Mouse (Mus musculus) kidney, adult 2 months (tissue): Measurements from ENCODE around the gene Dusp14. TPM values are rescaled to one million over a fixed set of nuclear protein-coding genes. Genes with fewer than 3 reads are reported as not detected.

Source experiments
- DNase-seq: peaks from one replicate; pipeline ENCODE4 v3.0.0; 2021
- H3K27ac ChIP-seq: fragments of 200-500 bp; 2 replicates; pipeline ENCODE4 v1.5.1; 2012; ENCODE audit warnings: low read depth, low read length, control low read depth, inconsistent platforms; ENCODE audit not compliant: insufficient read depth
- H3K27me3 ChIP-seq: fragments of 200-500 bp; replicated peaks from 2 replicates; pipeline ENCODE4 v1.6.1; 2012; ENCODE audit warnings: mild to moderate bottlenecking, moderate library complexity, low read length, inconsistent platforms; ENCODE audit not compliant: control insufficient read depth, insufficient read depth
- H3K36me3 ChIP-seq: fragments of 200-500 bp; 2 replicates; pipeline ENCODE4 v1.6.1; 2012; ENCODE audit warnings: mild to moderate bottlenecking, moderate library complexity, low read length, inconsistent platforms; ENCODE audit not compliant: control insufficient read depth, insufficient read depth
- H3K4me1 ChIP-seq: fragments of 200-500 bp; 2 replicates; pipeline ENCODE4 v1.6.1; 2011; ENCODE audit warnings: low read length; ENCODE audit not compliant: control insufficient read depth, insufficient read depth
- H3K4me3 ChIP-seq: fragments of 200-500 bp; 2 replicates; pipeline ENCODE4 v1.5.1; 2011; ENCODE audit warnings: mild to moderate bottlenecking, low read depth, low read length, control low read depth; ENCODE audit not compliant: insufficient read depth
- CTCF ChIP-seq: fragments of 200-500 bp; conservative IDR thresholded peaks from 2 replicates; pipeline ENCODE4 v1.5.1; 2011; ENCODE audit warnings: low read depth, mild to moderate bottlenecking, control low read depth, low read length, moderate library complexity, mixed read lengths; ENCODE audit not compliant: insufficient read depth, insufficient read length
- POLR2A ChIP-seq: fragments of 200-500 bp; IDR thresholded peaks from one replicate; pipeline ENCODE4 v1.6.1; 2011; ENCODE audit warnings: low read depth, low read length, control low read depth
- WGBS: fragments of 180-500 bp; shearing (Covaris S2); methylation state at CpG from one replicate; pipeline ENCODE4 v1.1.7; 2018; 5-methylcytosine and 5-hydroxymethylcytosine counted together
- polyA plus RNA-seq: library from polyadenylated mRNA; depleted of rRNA; stranded (reverse); fragments of >200 nt; gene quantifications from 2 replicates; pipeline ENCODE4 v1.2.3, GENCODE M21; 2012

Dusp14 gene
- polyA plus RNA-seq, 1 experiment: 60.3 TPM

DNA sequence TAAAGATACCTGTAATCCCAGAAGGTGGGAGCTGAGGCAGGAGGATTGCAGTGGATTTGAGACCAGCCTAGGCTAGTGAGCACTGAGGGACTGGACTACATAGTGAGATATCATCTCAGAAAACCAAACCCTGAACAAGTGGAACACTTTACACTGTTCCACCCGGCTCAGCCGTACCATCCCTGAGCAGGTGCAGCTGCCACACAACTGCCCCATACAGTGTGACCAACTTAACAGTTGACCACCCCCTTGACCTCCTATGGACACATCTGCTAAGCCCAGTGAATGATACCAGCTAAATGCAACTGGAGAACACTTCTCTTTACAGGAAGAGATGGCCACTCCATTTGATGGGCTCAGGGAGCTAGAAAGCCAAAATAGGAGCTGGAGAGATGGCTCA lies 11.6 kb downstream of the Dusp14 start:
- Histone ChIP-seq H3K4me3 (no peak overlapping the region), H3K27me3 (no peaks in the 10 kb centered on the region), H3K27ac (no peak overlapping the region), H3K4me1 (no peaks in the 10 kb centered on the region), H3K36me3 (no peaks in the 10 kb centered on the region)
- WGBS: 75% methylated on average over 2 of the region's 2 CpGs
- DNase-seq: no peak
- TF ChIP-seq POLR2A (no peak), CTCF (no peak)

- 65% methylated on average over 10 of the region's 10 CpGs for WGBS
- Histone ChIP-seq H3K4me1 (no peaks in the 10 kb centered on the region), H3K4me3 (no peak overlapping the region), H3K27ac (no peak overlapping the region), H3K36me3 (no peaks in the 10 kb centered on the region), H3K27me3 (no peaks in the 10 kb centered on the region)
- TF ChIP-seq POLR2A: no peak
- TF ChIP-seq CTCF: no peak
- peak; percentile 37 for DNase-seq
Measured at GRCm38 (mm10) chr11:84053524-84054163, 15.4 kb downstream of the Dusp14 start.

DNA sequence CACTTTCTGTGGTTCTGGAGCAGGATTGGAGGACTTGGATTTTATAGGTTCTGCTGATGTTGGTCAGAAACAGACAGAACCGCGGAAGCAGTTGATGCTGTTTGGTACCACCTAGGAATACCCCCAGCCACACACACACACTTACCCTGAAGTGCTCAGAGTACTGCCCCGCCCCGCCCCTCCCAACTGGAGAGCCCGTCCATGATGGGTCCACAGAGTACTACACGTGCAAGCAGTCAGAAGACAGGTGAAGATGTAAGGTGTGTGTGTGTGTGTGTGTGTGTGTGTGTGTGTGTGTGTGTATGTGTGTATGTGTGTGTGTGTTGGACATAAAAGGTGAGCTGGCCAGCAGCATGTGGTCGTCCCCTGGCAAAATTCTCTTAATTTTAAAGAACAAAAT lies 16.0 kb downstream of the Dusp14 start:
- 91% methylated on average over 7 of the region's 7 CpGs for WGBS
- no peaks in the 10 kb centered on the region for H3K4me1 ChIP-seq
- no peak overlapping the region for H3K27ac ChIP-seq
- H3K36me3 ChIP-seq: no peaks in the 10 kb centered on the region
- TF ChIP-seq CTCF (no peak), POLR2A (no peak)
- H3K4me3 ChIP-seq: no peak overlapping the region
- no peaks in the 10 kb centered on the region for H3K27me3 ChIP-seq
- DNase-seq: no peak

DNA sequence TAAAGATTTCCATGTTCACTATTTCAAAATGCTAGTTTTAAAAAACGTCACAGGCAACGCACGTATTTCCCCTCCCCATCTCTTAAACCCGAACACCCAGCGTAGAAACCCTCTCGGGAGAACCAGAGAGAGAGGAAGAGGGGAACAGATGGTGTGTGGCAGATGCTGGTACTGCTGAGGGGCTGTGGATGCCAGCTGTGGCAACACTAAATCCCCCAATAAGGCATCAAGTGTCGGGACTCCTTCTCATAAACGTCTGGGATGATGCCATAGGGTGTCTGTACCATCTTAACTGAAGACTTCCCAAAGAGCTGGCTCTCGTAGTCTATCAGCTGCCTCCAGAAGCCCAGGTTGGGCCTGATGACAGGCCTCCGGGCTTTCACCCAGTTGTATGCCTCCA lies 20.6 kb downstream of the Dusp14 start:
- Histone ChIP-seq H3K36me3 (no peaks in the 10 kb centered on the region), H3K4me3 (no peak overlapping the region), H3K4me1 (no peaks in the 10 kb centered on the region), H3K27ac (no peak overlapping the region), H3K27me3 (no peaks in the 10 kb centered on the region)
- DNase-seq: no peak
- WGBS: 60% methylated on average over 10 of the region's 10 CpGs
- TF ChIP-seq POLR2A: no peak
- TF ChIP-seq CTCF: no peak

DNA sequence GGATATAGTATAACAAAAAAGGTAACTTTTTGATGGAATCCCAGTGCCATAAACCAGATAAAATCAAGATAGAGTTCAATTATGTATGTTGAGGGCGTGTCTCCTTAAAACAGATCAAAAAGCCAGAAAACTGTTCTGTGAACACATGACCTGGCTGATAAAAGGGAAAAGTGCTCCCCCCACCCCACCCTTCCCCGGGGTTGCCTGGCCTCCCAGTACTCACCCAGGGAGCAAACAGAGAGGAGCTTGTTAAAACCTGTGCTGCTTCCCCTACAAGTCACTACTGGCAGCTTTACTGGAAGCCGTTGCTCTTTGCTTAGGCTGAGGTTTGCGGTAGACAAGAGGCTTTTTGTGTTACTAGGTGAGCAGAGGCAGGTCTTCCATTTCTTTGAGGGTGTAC lies 21.8 kb downstream of the Dusp14 start:
- H3K27ac ChIP-seq: no peak overlapping the region

GRCm38 (mm10) chr11:84044988-84045387 lies 24.1 kb downstream of the Dusp14 start:
- Histone ChIP-seq H3K27me3 (no peaks in the 10 kb centered on the region), H3K27ac (no peak overlapping the region), H3K4me3 (no peak overlapping the region), H3K36me3 (no peaks in the 10 kb centered on the region; the same call in 1 of the 2 replicates), H3K4me1 (no peaks in the 10 kb centered on the region)
- WGBS: 33% methylated on average over 1 of the region's 1 CpGs
- no peak for DNase-seq
- no peak for TF ChIP-seq POLR2A
- no peak for TF ChIP-seq CTCF

More for the DNA sequence above, 21.8 kb downstream of the Dusp14 start:
- Histone ChIP-seq H3K4me3 (no peak overlapping the region), H3K27me3 (no peaks in the 10 kb centered on the region), H3K4me1 (no peaks in the 10 kb centered on the region), H3K36me3 (no peaks in the 10 kb centered on the region)
- WGBS: 76% methylated on average over 4 of the region's 4 CpGs
- no peak for DNase-seq
- TF ChIP-seq CTCF (no peak), POLR2A (no peak)

DNA sequence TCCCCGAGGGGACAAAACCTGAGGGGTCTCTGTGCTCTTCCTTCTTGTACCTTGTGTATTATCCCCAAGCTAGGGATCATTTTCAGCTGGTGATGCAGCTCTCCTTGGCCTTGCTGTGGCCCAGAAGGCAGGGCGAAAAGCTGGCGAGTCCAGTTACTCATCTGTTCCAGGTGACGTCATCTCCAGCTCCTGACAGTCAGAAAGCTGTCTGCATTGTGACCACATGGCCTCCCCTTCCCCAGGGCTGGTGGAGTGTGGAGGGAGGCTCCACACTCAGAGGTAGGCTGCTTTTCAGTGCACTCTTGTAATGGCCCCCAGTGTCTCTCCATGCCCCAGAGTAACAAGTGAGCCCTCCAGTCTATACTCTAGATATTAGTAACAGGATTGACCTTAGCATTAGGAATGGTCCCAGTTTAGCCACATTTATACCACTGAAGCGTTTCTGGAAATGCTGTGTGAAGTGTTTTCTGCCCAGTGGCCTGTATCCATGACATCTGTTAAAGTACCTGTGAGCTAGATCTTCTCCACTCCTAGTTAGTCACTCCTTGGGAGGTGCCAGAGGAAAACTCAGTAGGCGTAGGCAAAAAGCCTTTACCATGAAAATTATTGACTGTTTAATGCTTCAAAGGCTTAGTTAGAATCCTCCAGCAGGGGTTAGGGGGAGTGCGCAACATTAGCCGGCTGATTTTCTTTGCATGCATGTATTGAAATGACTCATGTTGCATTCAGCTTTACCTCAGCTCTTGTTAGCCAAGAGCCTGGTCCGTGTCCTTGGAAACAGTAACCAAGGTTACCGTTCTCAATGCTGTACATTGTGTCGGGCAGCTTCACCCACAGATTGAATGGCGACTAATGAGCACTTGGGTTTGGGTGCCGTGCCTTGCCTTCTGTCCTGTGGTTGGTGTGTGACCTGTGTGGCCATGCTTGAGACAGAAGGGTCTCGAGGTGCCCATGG lies 26.0 kb downstream of the Dusp14 start:
- no peaks in the 10 kb centered on the region; the same call in 1 of the 2 replicates for H3K36me3 ChIP-seq
- no peaks in the 10 kb centered on the region for H3K27me3 ChIP-seq
- no peak overlapping the region for H3K4me3 ChIP-seq
- no peaks in the 10 kb centered on the region for H3K4me1 ChIP-seq
- H3K27ac ChIP-seq: no peak overlapping the region
- WGBS: 65% methylated on average over 14 of the region's 14 CpGs
- TF ChIP-seq POLR2A: no peak
- DNase-seq: no peak
